Mouse (Mus musculus) adipocyte (in vitro differentiated cells): ENCODE measurements around the gene Nomo1.

Experiments used
- DNase-seq: peaks from one replicate; pipeline ENCODE4 v3.0.0-alpha.2; 2016; ENCODE audit warnings: low spot score

The Nomo1 gene

DNA sequence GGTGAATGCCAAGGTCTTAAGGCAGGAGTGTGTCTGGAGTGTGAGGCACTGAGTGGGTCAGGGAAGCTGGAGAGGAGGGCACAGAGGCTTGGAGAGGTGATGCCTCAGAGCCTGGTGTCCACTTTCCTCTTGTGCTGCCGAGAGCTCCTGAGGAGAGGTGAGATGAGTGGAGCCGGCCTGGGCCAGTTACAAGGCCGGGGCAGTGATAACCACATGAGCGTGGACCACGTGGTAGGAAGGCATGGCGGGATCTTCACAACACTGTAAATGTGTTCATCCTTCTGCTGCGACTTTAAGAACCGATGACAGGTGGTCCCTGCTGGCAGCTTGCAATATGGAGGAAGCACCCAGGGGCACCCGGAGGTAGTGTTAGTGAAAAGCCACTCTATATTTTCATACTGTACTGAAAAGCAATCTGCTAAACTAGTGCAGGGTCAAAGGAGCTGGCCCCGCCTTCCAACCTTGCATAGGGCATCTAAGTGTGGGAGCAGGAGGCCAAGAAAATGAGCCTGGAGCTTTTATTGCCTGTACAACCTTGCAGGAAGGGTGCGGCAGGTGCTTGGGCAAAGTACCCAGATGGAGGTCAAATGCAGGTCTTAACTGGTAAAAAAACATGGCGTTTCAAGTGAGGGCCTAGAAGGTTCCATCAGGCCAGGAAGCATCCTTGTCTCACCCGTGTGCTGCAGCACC lies 14.5 kb downstream of the Nomo1 start:
- no peak for DNase-seq

DNA sequence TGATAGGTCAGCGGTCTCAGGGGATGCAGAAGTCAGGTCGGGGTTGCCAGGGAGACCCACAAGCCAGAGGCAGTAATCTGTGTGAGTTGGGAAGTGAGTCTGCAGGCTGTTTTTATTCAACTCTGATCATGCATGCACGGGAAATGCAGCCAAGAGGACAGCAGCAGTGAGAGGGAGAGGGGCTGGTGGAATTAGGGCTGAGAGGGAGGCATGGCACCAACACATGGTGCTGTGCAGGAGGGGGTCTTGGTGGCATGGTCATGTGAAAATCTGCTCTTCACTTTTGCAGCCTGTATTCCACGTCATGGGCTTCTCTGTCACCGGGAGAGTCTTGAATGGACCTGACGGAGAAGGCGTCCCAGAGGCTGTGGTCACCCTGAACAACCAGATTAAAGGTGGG lies 16.5 kb downstream of the Nomo1 start:
- no peak for DNase-seq

DNA sequence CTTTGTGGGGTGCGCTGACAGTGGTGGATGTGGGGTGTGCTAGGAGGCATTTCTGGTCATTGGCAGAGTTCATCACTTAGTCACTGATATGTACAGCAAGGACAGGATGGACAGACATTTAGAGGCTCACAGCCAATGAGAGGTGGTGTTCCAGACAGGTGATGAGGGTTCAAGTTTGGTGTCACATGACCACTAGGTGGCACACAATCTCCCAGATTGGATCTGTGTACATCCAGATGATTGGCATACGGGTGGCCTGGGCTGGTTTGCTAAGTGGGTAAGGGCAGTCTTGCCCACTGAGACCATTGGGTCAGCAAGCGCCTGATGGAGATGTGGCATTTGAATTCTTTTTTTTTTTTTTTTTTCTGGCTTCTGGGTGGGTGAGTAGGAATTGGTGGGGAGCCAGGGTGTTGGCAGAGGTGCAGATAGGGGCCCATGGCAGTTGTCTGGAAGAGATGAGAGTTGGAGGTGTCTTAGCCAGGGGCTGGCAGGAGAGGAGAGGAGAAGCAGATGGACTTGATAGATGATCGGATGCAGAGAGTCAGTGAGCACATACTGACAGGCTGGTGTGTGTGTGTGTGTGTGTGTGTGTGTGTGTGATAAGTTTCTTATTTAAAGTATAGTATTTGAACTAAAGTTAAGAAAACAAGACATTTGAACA lies 18.8 kb downstream of the Nomo1 start:
- DNase-seq: no peak

DNA sequence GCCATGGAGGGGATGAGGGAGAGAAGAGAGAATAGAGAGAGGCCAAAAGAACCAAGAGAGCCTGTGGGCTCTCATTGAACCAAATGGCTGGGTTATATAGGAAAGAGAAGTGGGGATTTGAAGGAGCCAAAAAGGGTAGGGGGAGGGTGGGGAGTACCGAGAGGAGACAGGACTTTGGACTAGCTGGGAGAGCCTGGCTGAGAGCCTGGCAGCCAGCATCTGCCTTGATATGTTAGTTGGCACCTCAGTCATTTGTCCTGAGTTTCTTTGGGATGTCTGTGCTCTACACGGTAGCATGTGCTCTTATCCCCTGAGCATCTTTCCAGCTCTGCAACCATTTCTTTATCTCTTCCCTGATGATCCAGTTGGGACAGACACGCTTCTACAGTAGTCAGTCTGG lies 20.1 kb downstream of the Nomo1 start:
- no peak for DNase-seq

DNA sequence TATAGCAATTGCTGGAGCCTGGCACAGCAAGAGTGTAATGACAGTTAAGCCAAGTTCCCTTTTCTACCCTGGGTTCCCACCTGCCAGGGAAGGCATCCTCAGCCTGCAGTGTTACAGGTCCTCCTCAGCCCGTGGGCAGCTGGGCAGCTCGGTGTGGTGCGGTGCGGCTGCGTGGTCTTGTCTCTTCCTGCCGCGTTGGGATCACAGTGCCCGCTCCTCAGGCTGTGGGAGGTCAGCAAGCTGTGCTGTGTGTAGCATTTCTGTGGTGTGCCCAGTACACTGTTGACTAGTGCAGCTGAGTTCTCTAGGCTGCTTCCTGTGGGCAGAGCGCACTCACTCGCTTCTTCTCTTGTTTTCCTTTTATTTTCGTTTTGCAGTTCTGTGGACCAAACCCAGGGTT lies 25.4 kb downstream of the Nomo1 start:
- DNase-seq: no peak

DNA sequence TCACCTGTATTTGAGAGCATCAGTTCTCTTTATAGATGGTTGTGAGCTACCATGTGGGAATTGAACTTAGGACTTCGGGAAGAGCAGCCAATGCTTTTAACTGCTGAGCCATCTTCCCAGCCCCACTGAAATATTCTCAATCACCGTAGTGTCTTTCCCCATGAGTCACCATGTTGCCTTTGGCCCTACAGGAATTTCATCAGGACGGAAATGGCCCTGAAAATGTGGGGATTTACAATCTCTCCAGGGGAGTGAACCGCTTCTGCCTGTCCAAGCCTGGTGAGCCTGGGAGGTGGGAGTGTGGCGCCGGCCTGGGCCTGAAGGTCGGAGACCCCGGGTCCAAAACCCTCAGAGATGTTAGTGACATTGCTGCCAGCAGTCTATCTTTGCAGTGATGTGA lies 27.2 kb downstream of the Nomo1 start:
- no peak for DNase-seq

DNA sequence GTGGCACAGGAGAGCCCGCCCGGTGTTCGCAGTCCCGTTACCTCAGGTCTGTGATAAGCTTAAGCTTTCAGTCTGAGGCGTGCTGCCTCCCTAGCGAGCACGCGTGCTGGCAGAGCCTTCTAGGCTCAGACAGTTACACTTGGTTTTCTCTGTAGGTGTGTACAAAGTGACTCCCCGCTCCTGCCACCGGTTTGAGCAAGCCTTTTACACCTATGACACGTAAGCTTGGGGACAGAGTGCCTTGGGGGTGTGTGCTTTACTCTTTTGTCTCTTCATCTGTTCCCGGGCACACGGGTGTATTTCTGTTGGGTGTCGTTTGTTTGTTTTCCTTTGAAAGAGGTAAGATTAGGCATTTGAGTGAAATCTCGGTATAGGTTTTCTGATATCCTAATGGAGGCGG lies 28.1 kb downstream of the Nomo1 start:
- DNase-seq: no peak

DNA sequence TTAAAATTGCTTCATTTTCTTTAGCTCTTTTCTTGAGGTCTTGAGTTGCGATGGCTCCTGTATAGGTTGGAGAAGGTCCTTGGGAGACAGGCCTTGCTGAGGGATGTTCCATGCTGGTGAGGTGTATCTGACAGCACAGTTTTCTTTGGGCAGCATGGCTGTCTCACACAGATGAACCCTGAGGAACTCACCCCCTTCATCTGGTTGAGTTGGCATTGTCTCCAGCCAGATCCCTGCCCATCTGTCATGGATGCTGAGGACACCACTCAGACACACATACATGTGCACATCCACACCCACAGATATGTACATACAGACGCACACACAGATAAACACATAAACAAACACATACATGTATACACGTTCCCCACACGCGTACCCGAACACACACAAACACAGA lies 29.8 kb downstream of the Nomo1 start:
- DNase-seq: no peak

DNA sequence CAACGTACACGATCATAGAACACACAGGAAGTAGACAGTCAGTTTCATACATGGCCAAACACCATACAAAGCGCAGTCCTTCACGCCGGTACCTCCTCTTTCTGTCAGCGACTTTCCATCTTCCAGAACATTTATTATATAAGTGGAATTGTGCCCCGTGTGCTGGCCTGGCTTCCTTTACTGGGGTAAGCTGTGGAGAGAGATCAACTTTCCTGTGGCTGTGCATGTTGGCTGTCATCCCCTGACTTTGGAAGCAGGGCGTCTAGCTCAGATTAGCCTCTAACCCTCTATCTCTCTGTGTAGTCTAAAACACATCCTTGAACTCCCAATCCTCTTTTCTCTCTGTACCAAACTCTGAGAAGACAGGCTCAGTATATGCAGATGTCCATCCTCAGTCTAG lies 35.3 kb downstream of the Nomo1 start:
- no peak for DNase-seq

DNA sequence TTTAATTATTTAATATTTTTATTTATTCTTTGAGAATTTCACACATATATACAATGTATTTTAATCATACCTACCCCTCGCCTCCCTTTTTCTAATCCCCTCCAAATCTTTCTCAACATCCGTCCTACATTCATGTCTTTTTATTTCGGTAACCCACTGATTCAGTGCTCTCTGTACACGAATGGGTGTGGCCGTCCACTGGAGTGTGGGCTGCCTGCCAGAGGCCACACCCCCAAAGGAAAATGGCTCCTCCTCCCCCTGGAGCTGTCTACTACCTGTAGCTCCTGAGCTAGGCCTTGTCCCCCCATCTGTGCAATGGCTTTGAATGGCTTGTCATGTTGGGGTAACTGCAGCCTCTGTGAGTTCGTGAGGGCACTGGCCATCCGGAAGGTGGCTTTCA lies 43.3 kb downstream of the Nomo1 start:
- no peak for DNase-seq

DNA sequence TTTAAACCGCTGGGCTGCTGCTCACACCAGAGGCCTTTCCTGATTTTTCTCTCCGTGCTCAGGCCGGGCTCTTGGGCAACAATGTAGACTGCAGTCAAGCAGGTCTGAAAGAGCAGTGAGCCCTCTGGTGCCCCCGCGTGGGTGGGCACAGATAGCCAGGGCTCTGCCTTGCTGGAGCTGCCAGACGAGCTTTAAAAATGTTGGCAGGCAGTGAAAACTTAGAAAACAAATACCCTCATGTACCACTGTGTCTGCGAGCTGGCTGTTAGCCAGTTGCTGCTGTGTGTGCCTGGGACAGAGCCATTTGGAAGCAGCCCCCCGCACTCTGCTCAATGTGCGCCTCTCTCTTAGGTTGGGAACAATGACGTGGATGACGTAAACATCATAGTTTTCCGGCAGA lies 44.2 kb downstream of the Nomo1 start:
- no peak for DNase-seq

DNA sequence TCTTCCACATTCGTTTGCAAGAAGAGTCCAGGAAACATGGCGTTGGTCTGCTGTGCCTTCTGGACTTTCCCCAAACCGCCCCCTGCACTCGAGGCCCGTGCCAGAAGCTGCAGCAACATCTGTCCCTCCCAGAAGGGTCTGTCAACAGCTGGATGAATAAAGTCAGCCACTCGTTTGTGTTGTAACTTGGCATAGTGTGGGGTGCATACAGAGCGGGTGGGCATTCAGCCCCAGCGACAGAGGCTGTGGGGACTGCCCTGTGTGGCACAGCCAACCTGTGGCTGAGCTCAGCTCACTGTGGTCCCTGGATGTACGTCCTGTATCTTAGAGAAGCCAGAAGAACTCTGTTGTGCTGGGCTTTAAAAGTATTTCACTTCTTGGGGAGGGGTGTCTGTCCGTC lies 50.5 kb downstream of the Nomo1 start:
- DNase-seq: no peak

DNA sequence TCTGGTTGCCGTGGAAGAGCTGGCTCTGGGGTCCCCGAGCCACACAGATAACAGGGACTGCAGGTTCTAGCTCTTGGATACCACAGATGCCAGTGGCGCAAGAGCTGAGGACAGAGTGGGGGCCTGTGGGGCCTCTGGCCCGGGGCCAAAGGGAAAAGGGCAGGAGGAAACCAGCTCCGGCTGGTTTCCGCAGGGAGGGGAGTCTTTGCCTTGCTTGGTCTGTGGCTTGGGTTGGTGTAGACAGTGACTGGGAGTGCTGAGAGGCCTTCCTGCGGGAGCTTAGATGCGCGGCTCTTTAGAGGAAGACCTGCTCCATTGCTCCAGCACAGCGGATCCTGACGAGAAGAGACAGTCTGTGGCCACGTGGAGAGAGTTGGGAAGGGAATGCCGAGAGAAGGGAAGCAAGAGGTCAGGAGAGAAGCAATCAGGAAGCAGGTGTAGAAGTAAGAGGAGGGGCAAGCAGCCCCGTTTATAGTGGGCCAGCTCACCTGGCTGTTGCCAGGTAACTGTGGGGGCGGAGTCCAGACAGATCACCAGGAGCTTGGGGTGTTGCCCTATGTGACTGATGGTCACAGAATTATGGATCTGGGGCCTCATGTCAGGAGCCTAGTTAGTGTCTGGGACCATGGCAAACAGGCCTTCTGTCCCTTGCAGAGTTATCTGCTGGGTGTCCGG lies 51.5 kb downstream of the Nomo1 start:
- DNase-seq: no peak

DNA sequence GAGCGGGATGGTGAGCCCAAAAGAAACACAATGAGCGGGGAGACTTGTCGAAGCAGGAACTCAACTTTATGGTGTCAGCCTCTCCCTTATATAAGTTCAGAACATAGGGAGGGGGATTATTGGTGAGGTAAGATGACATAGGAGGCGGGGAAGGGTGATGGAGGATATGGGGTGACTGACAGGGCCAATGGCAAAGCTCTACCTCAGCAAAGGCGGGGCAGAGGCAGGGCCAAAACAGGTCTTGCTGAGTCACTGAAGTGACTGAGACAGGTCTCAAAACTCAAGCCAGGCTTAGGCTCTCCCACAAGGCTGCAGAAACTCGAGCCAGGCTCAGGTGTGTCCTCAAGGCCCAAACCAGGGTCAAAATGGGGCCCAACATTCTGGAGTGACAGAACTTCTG lies 52.9 kb downstream of the Nomo1 start:
- no peak for DNase-seq

DNA sequence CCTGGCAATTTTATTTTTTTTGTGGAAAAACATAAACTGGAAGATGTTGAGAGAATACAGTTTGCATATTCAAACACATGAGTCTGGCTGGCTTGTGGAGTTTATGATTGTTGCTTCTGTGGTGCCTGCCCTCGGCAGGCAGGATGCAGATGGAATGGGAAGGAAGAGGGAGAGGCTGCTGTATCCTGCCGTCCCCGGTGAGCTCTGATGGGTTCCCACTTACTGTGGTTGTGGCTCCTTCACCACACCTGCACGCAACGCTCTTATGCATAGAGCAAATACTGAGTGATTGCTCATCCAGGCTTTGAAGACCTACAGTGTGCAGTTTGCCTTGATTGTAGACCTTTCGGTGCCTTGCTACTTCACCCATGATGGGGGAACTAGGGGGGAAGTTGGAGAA lies 54.7 kb downstream of the Nomo1 start:
- no peak for DNase-seq

DNA sequence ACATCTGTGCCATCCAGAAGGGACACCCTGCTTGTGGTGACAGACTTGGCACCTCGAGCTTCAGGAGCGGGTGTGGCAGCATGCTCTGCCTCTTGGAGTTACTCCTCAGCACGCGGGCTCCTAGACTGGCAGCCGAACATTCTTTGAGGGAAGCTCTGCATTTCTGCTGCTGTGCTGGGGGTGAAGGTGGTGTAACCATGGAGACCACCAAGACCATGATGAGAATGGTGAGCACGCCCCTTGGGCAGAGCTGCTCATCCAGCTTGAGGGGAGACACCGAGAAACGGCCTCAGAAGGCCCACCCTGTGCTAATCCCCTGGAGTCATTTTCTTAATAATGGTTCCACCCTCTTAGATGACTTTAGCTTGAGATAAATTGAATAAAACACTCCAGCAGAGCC lies 59.3 kb downstream of the Nomo1 start:
- no peak for DNase-seq

DNA sequence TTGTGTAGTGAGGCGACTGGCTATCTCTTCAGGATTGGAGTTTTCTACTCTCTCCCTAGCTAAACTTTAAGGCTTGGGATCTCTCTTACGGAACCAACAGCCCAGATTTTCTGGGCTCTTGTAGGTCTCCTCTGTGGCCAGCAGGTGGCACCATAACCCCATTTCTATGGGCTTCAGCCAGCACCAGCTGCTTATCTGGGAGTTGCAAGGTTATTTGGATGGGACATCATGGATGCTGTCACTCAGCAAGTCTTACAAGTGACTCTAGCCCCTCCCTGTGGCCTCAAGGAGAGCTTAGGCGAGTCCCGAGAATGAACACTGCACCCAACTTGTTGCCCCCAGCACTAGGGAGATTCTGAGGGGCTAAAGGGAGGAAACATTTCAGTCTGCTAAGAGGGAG lies 62.6 kb downstream of the Nomo1 start:
- peak; percentile 74 for DNase-seq

DNA sequence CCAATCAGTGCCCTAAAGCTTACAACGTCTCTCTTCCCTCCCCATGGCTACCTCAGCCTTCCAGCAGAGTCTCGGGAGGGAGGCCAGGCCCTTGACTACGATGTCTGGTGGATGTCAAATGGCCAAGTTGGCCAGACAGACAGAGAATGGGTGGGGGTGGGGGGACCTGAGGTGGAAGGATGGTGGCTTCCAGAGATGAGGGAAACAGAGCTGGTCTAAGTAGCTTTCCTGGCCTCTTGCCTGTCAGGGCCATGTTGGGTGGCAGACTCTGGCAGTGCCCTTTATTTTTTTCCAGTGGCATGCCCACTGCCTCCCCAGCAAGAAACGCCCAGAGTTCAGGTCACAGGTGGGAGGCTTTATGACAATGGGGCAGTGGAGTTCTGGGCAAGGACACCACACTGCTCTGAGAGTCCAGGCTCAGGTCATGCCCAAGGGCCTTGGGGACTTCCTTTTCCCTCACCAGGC lies 63.9 kb downstream of the Nomo1 start:
- DNase-seq: no peak

DNA sequence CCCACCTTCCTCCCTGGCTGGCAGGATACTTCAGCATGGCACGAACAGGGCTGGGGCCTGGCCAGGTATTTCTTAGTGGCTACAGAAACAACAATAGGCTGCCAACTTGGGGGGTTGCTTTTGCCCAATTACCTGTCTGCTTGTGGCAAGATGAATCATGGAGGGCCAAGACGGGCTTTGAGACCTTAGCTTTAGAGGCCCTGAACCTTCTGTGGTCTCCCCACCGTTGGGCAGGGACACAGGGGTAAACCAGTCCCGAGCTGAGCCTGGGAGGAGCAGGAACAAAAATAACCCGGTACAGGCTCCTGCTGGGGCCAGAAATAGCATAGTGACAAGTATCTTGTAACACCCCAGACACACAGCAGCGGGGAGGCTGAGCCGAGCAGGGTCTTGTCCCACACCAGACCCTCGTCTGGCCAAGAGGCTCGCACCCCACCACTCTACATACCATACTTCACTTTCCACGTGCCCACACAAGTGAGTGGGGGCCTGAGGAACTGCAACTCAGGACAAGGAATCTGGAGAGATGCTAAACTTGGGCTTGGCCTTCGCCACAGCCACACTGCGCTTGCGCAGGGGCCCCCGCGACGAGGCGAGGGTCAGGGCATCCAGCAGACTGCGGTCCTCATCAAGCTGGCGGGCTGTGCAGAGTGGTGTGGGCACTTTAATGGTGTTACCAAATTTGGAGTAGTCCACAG lies 64.9 kb downstream of the Nomo1 start:
- no peak for DNase-seq

DNA sequence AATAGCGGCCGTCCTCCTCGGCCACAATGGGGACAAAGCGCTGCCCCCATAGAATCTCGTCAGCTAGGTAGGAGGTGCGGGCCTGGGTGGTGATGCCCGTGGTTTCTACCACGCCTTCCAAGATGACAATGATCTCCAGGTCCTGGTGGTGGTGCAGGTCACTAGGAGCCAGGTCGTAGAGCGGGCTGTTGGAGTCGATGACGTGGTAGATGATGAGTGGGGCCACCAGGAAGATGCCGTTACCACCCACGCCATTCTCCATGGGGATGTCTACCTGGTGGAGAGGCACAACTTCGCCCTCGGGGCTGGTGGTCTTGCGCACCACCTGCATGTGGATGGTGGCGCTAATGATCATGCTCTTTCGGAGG lies 65.4 kb downstream of the Nomo1 start:
- DNase-seq: no peak

DNA sequence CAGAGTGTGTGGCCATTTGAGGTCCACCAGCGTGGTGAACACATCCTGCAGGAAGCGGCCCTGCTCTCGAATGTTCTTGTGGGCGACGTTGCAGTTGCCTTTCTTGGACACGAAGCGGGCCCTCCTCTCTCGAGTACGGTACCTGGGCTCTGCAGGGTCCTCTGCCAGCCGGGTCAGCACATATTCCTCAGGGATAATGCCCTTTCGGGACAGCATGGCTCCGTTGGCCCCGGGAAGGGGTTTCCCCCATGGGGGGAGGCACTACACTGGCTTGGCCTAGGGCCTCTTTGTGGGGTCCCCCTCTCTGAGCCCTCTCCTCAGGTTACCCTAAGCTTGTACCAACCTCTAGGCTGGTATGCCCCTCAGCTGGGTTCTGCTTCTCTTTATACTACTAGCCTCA lies 66.2 kb downstream of the Nomo1 start:
- DNase-seq: no peak

DNA sequence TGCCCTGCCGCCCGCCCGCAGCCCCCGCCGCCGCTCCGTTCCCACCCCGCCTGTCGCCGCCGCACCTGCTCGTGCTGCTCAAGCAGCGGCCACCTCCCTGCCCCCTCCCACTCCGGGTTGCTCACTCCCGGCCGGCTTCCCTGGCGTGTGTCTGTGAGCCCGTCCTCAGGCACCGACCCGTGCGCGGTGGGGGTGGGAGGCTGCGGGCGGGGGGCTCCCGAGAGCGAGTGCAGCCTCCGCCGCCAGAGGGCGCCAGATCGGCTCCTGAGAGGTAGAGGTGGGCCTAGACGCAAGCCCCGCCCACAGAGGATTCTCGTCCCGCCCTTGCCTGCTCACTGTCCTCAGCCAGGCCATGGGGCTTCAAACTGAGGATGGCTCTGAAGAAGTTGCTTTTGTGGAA lies 67.1 kb downstream of the Nomo1 start, which contains the start of gene Kcnj11:
Kcnj11 (minus strand) TSS at position 202 of the 400 bp plus-strand sequence.
- DNase-seq: no peak

DNA sequence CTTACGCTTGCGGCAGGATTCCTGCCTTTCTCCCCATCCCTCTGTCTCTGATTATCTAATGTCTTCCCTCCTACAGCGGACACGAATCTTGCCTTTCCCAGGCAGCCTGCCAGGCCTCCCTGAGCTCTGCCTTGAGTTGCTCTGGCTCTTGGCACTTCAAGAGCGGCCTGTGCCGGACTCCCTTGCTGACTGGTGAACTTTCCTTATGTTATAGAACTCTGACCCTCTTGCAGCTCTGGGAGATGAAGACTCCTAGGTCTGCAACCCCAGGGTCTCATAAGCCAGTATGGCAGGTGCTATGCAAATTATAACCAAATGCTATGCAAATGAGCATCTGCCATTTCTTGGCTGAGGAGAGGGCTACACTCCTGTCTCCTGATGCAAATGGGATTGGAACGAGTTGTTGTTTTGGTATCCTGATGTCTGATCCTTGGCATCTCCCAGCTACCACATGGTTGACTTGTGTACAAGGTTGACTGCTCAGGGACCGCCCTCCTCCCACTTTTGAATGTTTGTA lies 69.6 kb downstream of the Nomo1 start:
- no peak for DNase-seq
